Comparison of ENCODE assay signal across 8 mouse cellular contexts in genomic region chr16:32812888-32813361, GRCm38 (mm10). TPM values are rescaled to one million over a fixed set of nuclear protein-coding genes. Genes with fewer than 3 reads are reported as not detected.
DNase-seq lines count a peak whose midpoint lies in the region; ATAC-seq lines count a peak whose summit lies in the region.

No protein-coding gene starts in this region.

- 1% methylated on average over 9 of the region's 9 CpGs for WGBS in kidney, embryonic 14.5 days
- WGBS in limb, embryonic 11.5 days: 3% methylated on average over 9 of the region's 9 CpGs
- WGBS in midbrain, embryonic 14.5 days: 2% methylated on average over 9 of the region's 9 CpGs

- no peaks in the 10 kb centered on the region for H3K27me3 ChIP-seq in kidney, embryonic 14.5 days (ENCODE audit: control insufficient read depth, insufficient read depth, low read length)
- no peaks in the 10 kb centered on the region for H3K27me3 ChIP-seq in limb, embryonic 11.5 days (ENCODE audit: control insufficient read depth, insufficient read depth, low read length)
- H3K27me3 ChIP-seq in midbrain, embryonic 14.5 days (ENCODE audit: control insufficient read depth, insufficient read depth, low read length): no peaks in the 10 kb centered on the region

- H3K4me1 ChIP-seq in kidney, embryonic 14.5 days (ENCODE audit: control insufficient read depth, insufficient read depth, low read length): peaks cover 6% of the 10 kb centered on the region; the same call in 1 of the 2 replicates
- peaks cover 16% of the 10 kb centered on the region for H3K4me1 ChIP-seq in limb, embryonic 11.5 days (ENCODE audit: control insufficient read depth, insufficient read depth, low read length)
- 0 out of 2 replicates have a peak, but pooled peaks cover 3% of the 10 kb centered on the region for H3K4me1 ChIP-seq in midbrain, embryonic 14.5 days (ENCODE audit: control insufficient read depth, insufficient read depth, low read length)

- no peak for ATAC-seq in kidney, embryonic 14.5 days (ENCODE audit: low FRiP score, low TSS enrichment)
- peak; percentile 58; the same call in 1 of the 2 replicates for ATAC-seq in limb, embryonic 11.5 days (ENCODE audit: insufficient number of reproducible peaks, low FRiP score, low TSS enrichment, low read depth)
- ATAC-seq in midbrain, embryonic 14.5 days (ENCODE audit: low FRiP score, low TSS enrichment): no peak

- no peaks in the 10 kb centered on the region for H3K9me3 ChIP-seq in kidney, embryonic 14.5 days (ENCODE audit: control insufficient read depth, low read length)
- no peaks in the 10 kb centered on the region for H3K9me3 ChIP-seq in limb, embryonic 11.5 days (ENCODE audit: control insufficient read depth, low read length)
- H3K9me3 ChIP-seq in midbrain, embryonic 14.5 days (ENCODE audit: control insufficient read depth, low read length): no peaks in the 10 kb centered on the region

- no peaks in the 10 kb centered on the region for H3K36me3 ChIP-seq in kidney, embryonic 14.5 days (ENCODE audit: control insufficient read depth, insufficient read depth, low read length)
- no peaks in the 10 kb centered on the region for H3K36me3 ChIP-seq in limb, embryonic 11.5 days (ENCODE audit: control insufficient read depth, insufficient read depth, low read length)
- H3K36me3 ChIP-seq in midbrain, embryonic 14.5 days (ENCODE audit: control insufficient read depth, insufficient read depth, low read length): no peaks in the 10 kb centered on the region

- peak; percentile 67 for DNase-seq in kidney, adult 11 months
- peak; percentile 77 for DNase-seq in embryo, embryonic 11.5 days (ENCODE audit: low read depth, low spot score)
- DNase-seq in gastrocnemius, postnatal 4 days (ENCODE audit: low spot score in 2 of 2): peak; percentile 74 to 91
- DNase-seq in kidney, adult 18-20 months: peak; percentile 86
- DNase-seq in limb, embryonic 11.5 days (ENCODE audit: low spot score): peak; percentile 92
- DNase-seq in midbrain, embryonic 14.5 days: peak; percentile 92
- DNase-seq in spleen, adult 18-20 months: peak; percentile 69 to 86

- H3K4me3 ChIP-seq in kidney, embryonic 14.5 days (ENCODE audit: low read length): no peak overlapping the region
- H3K4me3 ChIP-seq in limb, embryonic 11.5 days (ENCODE audit: low read depth, low read length): no peak overlapping the region
- H3K4me3 ChIP-seq in midbrain, embryonic 14.5 days (replicated peaks; ENCODE audit: low read depth, low read length): no peak overlapping the region

- no peak overlapping the region for H3K9ac ChIP-seq in kidney, embryonic 14.5 days (ENCODE audit: low read depth, low read length)
- H3K9ac ChIP-seq in limb, embryonic 11.5 days (ENCODE audit: low read length): no peak overlapping the region
- H3K9ac ChIP-seq in midbrain, embryonic 14.5 days (replicated peaks; ENCODE audit: low read length): no peak overlapping the region

- H3K27ac ChIP-seq in kidney, embryonic 14.5 days (ENCODE audit: low read depth, low read length): no peak overlapping the region
- H3K27ac ChIP-seq in limb, embryonic 11.5 days (replicated peaks; ENCODE audit: low read depth, low read length): no peak overlapping the region
- no peak overlapping the region for H3K27ac ChIP-seq in midbrain, embryonic 14.5 days (replicated peaks; ENCODE audit: low read depth, low read length)

- no peak overlapping the region; the same call in 1 of the 2 replicates for H3K4me2 ChIP-seq in kidney, embryonic 14.5 days (replicated peaks; ENCODE audit: low read depth, low read length)
- no peak overlapping the region for H3K4me2 ChIP-seq in limb, embryonic 11.5 days (ENCODE audit: low read depth, severe bottlenecking)
- H3K4me2 ChIP-seq in midbrain, embryonic 14.5 days (ENCODE audit: low read length): no peak overlapping the region

RNA-seq across cellular contexts. Expression of gene Smbd1, which starts 2.6 kb away (rescaled TPM):
- polyA plus RNA-seq in kidney, embryonic 14.5 days (2014; fragmentation: Nextera tagmentation; extraction: Ambion mirVana): not detected in 2 replicates
- total RNA-seq in gastrocnemius, postnatal 4 days (2021): not detected
- polyA plus RNA-seq in limb, embryonic 11.5 days (2014; fragmentation: Nextera tagmentation; extraction: Ambion mirVana): not detected in 2 replicates
- polyA plus RNA-seq in midbrain, embryonic 14.5 days (2014; fragmentation: Nextera tagmentation; extraction: Ambion mirVana): not detected in 2 replicates

RNA-seq across cellular contexts. Expression of gene Muc20, which starts 15.7 kb away (rescaled TPM):
- polyA plus RNA-seq in kidney, embryonic 14.5 days (2014; fragmentation: Nextera tagmentation; extraction: Ambion mirVana): 2.3 and 3.3 TPM in 2 replicates
- under 1 TPM; 0.23 to 0.49 TPM for total RNA-seq in gastrocnemius, postnatal 4 days (2021)
- polyA plus RNA-seq in limb, embryonic 11.5 days (2014; fragmentation: Nextera tagmentation; extraction: Ambion mirVana): not detected in 2 replicates
- polyA plus RNA-seq in midbrain, embryonic 14.5 days (2014; fragmentation: Nextera tagmentation; extraction: Ambion mirVana): not detected in 2 replicates
